Mouse (Mus musculus): ENCODE measurements around the gene Srcin1.

Srcin1 gene

GRCm38 (mm10) chr11:97463166-97463565, 112.8 kb downstream of the Srcin1 start:
- DNase-seq (ENCODE audit: low spot score): no peak

- DNase-seq (ENCODE audit: low spot score): no peak
Observed at GRCm38 (mm10) chr11:97462538-97462937, 113.4 kb downstream of the Srcin1 start.

- DNase-seq (ENCODE audit: low spot score): no peak
Observed at GRCm38 (mm10) chr11:97461307-97461820, 114.6 kb downstream of the Srcin1 start.

All from layer of hippocampus, adult 11-12 months (tissue).